Mouse (Mus musculus) cerebellum, adult 8-10 months (tissue): ENCODE results near the gene Gm3248.
"Not testable (repeated sequence)": the region's sequence is repeated elsewhere in the genome, so short reads cannot be mapped to it uniquely, and the experiment has no call there.

ENCODE experiments used
- DNase-seq: peaks from one replicate; pipeline ENCODE4 v3.0.0; 2022

Gene Gm3248

DNA sequence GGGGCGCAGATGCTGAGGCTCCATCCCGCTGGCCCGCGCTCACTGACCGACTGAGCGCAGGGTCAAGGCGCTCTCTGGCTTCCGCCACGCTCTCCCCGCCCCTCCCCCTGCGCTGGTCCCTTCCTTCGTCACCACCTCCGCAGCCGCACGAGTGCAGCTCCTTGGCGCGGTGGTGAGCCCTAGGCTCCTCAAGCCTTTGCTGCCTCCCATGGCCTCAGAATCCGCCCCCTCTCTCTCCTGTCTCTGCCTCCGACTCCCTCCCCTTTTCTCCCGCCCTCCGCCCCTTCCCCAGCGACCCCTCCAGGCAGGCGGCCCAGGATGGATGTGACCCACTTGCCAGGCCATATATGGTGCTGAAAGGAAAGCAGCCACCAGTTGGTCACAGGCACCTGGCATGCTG, at the start of gene Gm3248:
Gm3248 (minus strand) TSS at position 111 of the 400 bp plus-strand sequence.
- DNase-seq = peak; percentile 5

DNA sequence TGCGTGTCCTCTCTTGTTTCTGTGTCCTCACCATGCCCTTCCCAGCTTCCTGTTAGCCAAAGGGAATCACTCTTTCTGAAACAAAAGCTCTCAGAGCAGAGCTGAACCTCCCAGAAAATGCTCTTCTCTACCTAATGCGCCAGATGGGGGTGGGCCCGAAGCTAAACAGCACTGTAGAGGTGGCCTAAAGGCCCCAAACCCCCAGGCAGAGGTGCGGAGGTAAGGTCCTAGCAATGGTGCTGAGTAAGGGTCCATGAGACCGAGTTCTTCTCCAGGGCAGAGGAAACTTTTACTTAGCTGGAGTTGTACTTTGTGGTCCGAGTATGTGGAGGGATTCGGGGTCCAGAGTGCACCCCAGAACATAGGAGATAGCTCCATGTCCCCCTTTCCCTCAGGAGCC, 25.6 kb upstream of the Gm3248 start:
- DNase-seq = not testable (repeated sequence)

DNA sequence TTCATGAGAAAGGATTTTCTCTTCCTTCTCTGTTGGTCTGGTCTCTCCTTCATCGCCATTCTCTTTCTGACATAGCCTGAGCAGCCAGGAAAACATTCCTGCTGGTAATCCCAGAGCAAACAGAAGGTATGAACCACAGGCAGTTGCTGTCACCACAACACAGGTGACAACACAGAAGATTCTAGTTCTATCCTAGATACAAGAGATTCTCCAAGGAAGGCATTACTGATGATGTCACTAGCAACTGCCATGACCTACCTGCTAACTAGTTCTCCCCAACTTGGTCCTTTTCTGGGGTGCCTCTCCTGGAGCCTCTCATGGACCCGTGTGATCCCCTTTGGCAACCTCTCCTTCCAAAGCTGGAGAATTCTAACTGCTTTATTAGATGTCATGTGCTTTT, 17.5 kb upstream of the Gm3248 start, which contains the start of gene Gm3453:
Gm3453 (minus strand) TSS at position 101 of the 400 bp plus-strand sequence.
- not testable (repeated sequence) for DNase-seq

DNA sequence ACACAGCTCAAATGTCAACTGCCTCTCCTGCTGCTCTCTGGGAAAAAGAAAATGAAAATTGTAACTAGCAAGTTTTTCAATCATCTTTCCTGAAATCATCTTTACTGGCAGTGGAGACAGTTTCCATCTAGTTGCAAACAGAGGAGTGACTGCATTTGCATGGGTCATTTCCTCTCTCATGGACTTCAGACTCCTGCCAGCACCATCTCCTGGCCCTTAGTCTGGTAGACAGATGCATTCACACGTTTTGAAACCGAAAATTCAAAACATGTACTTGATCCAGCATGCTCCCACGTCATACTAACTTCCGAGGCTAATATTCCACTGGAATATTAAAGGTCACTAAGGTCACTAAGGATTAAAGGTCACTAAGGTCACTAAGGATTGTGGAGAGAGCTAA, 896 bp upstream of the Gm3248 start:
- not testable (repeated sequence) for DNase-seq

DNA sequence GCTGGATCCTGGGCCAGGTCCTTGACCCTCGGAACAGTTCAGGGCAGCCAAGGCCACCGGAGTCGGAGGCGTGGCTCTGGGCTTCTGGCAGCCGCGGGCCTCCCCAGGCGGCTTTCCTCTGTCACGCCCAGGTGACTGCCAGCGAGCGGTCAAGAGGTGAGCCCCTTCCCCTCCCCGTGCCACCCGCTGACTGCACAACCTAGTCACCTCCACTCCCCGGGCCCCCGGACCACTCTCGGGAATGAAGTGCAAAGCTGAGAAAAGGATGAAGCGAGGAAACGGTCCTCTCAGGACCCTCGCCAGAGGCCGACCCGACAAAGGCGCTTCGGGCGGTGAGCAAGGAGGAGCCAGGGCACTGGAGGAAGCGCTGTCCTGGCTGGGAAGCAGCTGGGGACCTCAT, 443 bp downstream of the Gm3248 start:
- peak; percentile 3 for DNase-seq

DNA sequence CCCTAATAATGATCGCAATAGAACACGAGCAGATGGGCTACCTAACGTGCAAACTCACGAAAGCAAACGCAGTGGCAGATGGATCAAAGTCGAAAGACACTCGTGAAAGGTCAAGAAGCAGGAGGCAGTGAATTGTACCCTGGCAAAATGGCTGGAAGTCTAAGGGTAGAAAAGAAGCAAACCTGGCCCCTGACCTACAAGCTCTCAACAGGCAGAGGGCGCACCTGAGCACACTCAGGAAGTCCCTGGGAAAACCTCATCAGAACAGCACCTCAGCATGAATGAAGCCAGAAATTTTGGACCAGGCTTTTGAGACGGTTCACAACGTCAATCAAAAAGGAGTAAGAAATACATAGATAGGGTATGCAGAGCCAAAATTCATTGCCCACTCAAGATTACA, 1.1 kb downstream of the Gm3248 start:
- DNase-seq = peak; percentile 15

DNA sequence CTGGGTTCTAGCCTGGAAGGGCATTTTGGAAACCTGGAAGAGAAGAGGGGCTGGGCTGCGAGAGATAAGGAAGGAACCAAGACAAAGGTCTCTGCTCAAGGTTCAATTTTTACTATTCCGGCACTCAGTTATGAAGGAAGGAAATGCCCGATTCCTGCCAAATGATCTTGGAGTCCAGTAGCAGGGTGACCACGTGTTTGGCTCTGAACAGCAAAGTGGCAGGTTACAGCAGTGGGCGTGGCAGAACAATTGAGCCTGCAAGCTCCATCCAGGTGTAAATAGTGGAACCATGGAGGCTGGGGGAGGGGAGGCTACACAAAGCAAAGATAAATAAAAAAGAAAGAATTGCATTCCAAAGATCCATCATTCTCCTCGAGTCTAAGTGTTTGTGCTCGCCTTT, 38.3 kb downstream of the Gm3248 start:
- DNase-seq = not testable (repeated sequence)

DNA sequence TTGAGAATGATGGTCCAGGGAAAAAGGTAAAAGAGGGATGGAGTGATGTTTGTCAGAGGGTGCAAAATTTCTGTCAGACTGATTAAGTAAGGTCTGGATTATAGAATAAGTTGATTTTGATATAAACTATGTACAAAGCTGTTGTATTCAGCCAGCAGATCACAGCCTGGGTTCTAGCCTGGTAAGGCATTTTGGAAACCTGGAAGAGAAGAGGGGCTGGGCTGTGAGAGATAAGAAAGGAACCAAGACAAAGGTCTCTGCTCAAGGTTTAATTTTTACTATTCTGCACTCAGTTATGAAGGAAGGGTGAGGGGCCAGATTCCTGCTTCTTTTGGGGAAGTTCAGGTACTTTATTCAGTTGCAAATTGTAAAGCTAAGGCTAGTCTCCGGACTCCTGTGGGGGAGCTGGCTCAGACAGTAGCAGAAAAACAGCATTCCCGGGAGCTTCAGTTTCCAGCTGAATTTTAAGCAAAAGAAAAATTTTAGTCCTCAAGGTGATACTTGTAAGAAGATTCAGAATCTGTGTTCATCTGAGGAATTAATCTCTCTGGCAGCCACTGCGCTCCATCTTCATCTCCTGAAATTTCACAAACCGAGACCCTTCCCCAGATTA, 43.1 kb downstream of the Gm3248 start:
- DNase-seq = not testable (repeated sequence)

DNA sequence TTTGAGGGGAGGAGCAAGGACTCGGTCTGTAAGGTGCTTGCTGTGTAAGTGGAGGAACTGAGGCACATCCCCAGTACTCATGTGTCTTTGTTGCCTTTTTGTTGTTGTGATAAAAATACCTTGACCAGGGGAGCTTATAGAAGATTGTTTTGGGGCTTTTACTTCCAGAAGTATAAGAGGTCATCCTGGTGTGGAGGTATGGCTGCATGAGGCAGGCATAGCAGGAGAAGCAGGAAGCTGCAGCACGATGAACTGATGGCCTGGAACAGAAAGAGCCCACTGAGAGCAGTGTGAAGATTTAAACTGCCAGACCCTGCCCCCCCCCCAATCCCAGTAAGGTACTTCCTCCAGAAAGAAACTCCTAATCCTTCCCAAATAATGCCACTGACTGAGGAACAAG, 47.8 kb downstream of the Gm3248 start:
- not testable (repeated sequence) for DNase-seq
